8 mouse cellular contexts compared by ENCODE assay signal in the genomic region with DNA sequence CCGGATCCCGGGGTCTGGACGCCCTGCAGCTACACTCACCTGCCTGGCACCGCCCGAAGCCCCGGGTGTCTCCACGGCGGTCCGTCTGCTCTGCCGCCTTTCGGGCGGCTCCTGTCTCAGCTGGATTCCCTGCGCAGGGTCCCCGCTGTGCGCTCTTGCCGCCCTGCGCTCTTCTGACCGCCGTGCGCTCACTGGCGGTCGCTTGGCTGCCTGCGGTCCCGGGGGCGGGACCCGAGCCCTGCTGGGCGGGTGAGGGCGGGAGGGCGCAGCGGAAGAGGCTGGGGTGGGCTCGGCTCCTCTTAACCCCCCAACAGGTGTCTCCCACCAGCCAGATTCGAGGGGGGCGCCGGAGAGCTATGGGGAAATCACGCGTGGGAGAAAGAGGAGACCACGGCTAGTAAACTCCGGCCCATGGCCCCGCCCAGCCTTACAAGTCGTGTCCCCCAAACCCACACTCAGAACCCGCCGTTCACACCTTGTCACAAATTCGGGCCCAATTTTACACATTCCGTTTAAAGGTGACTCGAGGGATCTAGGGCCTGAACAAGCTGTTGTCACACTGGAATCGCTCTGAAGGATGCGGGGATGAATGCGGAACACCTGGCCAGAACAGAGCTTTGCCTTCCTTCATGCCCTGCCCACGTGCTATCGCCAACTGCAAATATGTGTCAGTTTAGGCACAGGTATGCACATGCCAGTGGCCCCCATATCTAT. TPM values are rescaled to one million over a fixed set of nuclear protein-coding genes. Genes with fewer than 3 reads are reported as not detected.
DNase-seq lines count a peak whose midpoint lies in the region; ATAC-seq and TF ChIP-seq lines count a peak whose summit lies in the region.

A gene (minus strand): TSS at position 91 of the 714 bp plus-strand sequence.

- WGBS in embryonic facial prominence, embryonic 12.5 days, result 1% methylated on average over 49 of the region's 50 CpGs
- WGBS in limb, embryonic 11.5 days, result 4% methylated on average over 39 of the region's 50 CpGs
- 1% methylated on average over 50 of the region's 50 CpGs for WGBS in olfactory bulb, adult 2 months
- WGBS in lung, adult 2 months, result 3% methylated on average over 50 of the region's 50 CpGs

- H3K4me2 ChIP-seq in embryonic facial prominence, embryonic 12.5 days (replicated peaks), result peak within 1 kb of the TSS; percentile 61
- peak within 1 kb of the TSS; percentile 43 for H3K4me2 ChIP-seq in limb, embryonic 11.5 days (ENCODE audit: low read depth, severe bottlenecking)

- peaks cover 8% of the 10 kb centered on the region; the same call in 1 of the 2 replicates for H3K4me1 ChIP-seq in embryonic facial prominence, embryonic 12.5 days
- H3K4me1 ChIP-seq in limb, embryonic 11.5 days (ENCODE audit: control insufficient read depth, insufficient read depth, low read length), result peaks cover 5% of the 10 kb centered on the region
- peaks cover 11% of the 10 kb centered on the region for H3K4me1 ChIP-seq in olfactory bulb, adult 2 months (ENCODE audit: control insufficient read depth, insufficient read depth, low read length)
- no peaks in the 10 kb centered on the region for H3K4me1 ChIP-seq in lung, adult 2 months (ENCODE audit: control insufficient read depth, insufficient read depth, low read length)

- no peaks in the 10 kb centered on the region for H3K9me3 ChIP-seq in embryonic facial prominence, embryonic 12.5 days
- H3K9me3 ChIP-seq in limb, embryonic 11.5 days (ENCODE audit: control insufficient read depth, low read length), result no peaks in the 10 kb centered on the region

- peak within 1 kb of the TSS; percentile 35 for H3K4me3 ChIP-seq in left cerebral cortex, adult 2 months
- peak within 1 kb of the TSS; percentile 36 for H3K4me3 ChIP-seq in embryonic facial prominence, embryonic 12.5 days
- peak within 1 kb of the TSS; percentile 29 for H3K4me3 ChIP-seq in limb, embryonic 11.5 days (ENCODE audit: low read depth, low read length)
- H3K4me3 ChIP-seq in olfactory bulb, adult 2 months (ENCODE audit: insufficient read depth, low read depth, low read length), result peak within 1 kb of the TSS; percentile 24
- no peak within 1 kb of the TSS for H3K4me3 ChIP-seq in lung, adult 2 months (replicated peaks; ENCODE audit: extremely low read depth, low read depth, low read length)

- H3K27me3 ChIP-seq in embryonic facial prominence, embryonic 12.5 days, result peaks cover 69% of the 10 kb centered on the region
- H3K27me3 ChIP-seq in limb, embryonic 11.5 days (ENCODE audit: control insufficient read depth, insufficient read depth, low read length), result peaks cover 66% of the 10 kb centered on the region

- H3K27ac ChIP-seq in left cerebral cortex, adult 2 months, result no peak within 1 kb of the TSS
- no peak within 1 kb of the TSS for H3K27ac ChIP-seq in embryonic facial prominence, embryonic 12.5 days
- no peak within 1 kb of the TSS for H3K27ac ChIP-seq in limb, embryonic 11.5 days (replicated peaks; ENCODE audit: low read depth, low read length)
- H3K27ac ChIP-seq in olfactory bulb, adult 2 months (ENCODE audit: insufficient read depth, low read depth, low read length), result no peak within 1 kb of the TSS

- intact Hi-C loops in left cerebral cortex, adult 2 months (cut with DNase I), result no loop called here
- intact Hi-C loops in left cerebral cortex, postnatal 4 days (cut with DNase I), result no loop called here

- H3K36me3 ChIP-seq in embryonic facial prominence, embryonic 12.5 days, result no peaks in the 10 kb centered on the region
- H3K36me3 ChIP-seq in limb, embryonic 11.5 days (ENCODE audit: control insufficient read depth, insufficient read depth, low read length), result no peaks in the 10 kb centered on the region

- H3K9ac ChIP-seq in embryonic facial prominence, embryonic 12.5 days, result peak within 1 kb of the TSS; percentile 38; the same call in 1 of the 2 replicates
- no peak within 1 kb of the TSS for H3K9ac ChIP-seq in limb, embryonic 11.5 days (ENCODE audit: low read length)

- no peak for DNase-seq in left cerebral cortex, adult 2 months (ENCODE audit: extremely low spot score in 1 of 2, low spot score in 2 of 2)
- no peak for DNase-seq in left cerebral cortex, postnatal 4 days
- DNase-seq in limb, embryonic 11.5 days (ENCODE audit: low spot score), result no peak
- DNase-seq in ovary, postnatal 14 days (ENCODE audit: low spot score), result no peak
- DNase-seq in lung, adult 2 months, result no peak
- no peak for DNase-seq in urinary bladder, postnatal 14 days (ENCODE audit: low spot score)

- TF ChIP-seq CTCF in left cerebral cortex, adult 2 months (IDR thresholded peaks at IDR 0.05), result no peak
- TF ChIP-seq CTCF in olfactory bulb, adult 2 months (IDR thresholded peaks at IDR 0.05; ENCODE audit: insufficient read depth, low read depth, low read length), result no peak
- no peak for TF ChIP-seq CTCF in lung, adult 2 months (IDR thresholded peaks at IDR 0.05; ENCODE audit: insufficient read depth, low read length)

- no peak for TF ChIP-seq POLR2A in olfactory bulb, adult 2 months (IDR thresholded peaks at IDR 0.05; ENCODE audit: insufficient read depth, low read depth, low read length)
- TF ChIP-seq POLR2A in lung, adult 2 months (IDR thresholded peaks at IDR 0.05; ENCODE audit: borderline replicate concordance, extremely low read depth, low read depth, low read length), result no peak

- no peak for ATAC-seq in embryonic facial prominence, embryonic 12.5 days (ENCODE audit: insufficient number of reproducible peaks, insufficient read depth, low FRiP score, low TSS enrichment)
- no peak for ATAC-seq in limb, embryonic 11.5 days (ENCODE audit: insufficient number of reproducible peaks, low FRiP score, low TSS enrichment, low read depth)

RNA-seq across cellular contexts. Expression of the gene that starts here (rescaled TPM):
- under 1 TPM in 1 of 2 experiments, not detected in 1; 0.52 TPM for total RNA-seq in left cerebral cortex, adult 2 months (2021)
- under 1 TPM; 0.22 to 0.26 TPM for total RNA-seq in left cerebral cortex, postnatal 4 days (2021)
- polyA plus RNA-seq in embryonic facial prominence, embryonic 12.5 days (2016; fragmentation: Nextera tagmentation; extraction: Ambion mirVana), result 0.18 TPM in 1 of 2 replicates, not detected in the other
- not detected in 2 replicates for polyA plus RNA-seq in limb, embryonic 11.5 days (2014; fragmentation: Nextera tagmentation; extraction: Ambion mirVana)
- polyA plus RNA-seq in olfactory bulb, adult 2 months (2012; ENCODE audit: insufficient read depth, insufficient read length, low replicate concordance, missing spikeins), result not detected in 2 replicates
- polyA plus RNA-seq in lung, adult 2 months (2012; rRNA removed), result not detected in 2 replicates
